Mouse (Mus musculus): ENCODE data around the gene Lrba.

Lrba gene

DNA sequence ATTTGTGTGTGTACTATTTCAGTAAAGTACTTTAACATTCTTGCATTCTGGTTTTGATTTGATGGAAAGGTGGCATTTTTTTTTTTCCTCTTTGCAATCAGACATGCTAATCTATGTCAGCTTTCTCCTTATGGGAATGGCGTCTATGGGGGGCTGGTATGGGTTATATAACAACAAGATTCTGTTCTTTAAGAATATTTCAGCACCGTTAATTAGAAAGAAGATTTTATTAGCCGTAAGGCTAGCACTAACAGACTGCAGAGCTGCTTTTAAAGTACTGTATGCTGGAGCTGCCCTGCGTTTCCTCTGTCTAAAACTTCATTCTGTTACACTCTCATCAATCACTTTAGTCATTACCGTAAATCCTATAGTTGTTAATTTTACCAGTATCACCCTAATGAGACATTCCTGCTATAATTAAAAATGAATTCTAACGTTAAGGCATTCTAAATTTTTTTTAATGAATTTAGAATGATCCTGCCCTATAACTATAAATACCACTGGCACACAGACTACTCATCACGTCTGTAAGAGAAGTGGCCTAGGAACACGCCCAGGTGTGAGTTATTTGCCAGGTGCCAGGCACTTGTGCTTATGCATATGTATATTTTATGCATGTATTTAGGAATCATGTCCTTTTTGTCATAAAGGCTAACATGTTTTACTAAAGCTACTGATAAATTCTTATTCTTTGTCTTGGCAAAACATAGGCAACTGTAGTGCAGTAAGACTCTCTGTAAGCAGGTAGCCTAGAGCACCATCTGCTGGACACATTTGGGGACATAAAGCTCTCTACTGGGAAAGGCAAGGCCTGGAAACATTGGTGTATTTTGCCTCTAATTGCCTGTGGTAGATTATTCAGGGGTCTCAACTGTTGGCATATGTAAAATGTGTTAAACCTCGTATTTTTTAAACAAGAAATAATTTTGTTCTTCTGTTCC is 536.9 kb downstream of the Lrba start:
- DNase-seq, result peak; percentile 72

- DNase-seq, result no peak
Observed at GRCm38 (mm10) chr3:86762036-86762415, 537.5 kb downstream of the Lrba start.

- DNase-seq, result no peak
Observed at GRCm38 (mm10) chr3:86762456-86762855, 538.0 kb downstream of the Lrba start.

DNA sequence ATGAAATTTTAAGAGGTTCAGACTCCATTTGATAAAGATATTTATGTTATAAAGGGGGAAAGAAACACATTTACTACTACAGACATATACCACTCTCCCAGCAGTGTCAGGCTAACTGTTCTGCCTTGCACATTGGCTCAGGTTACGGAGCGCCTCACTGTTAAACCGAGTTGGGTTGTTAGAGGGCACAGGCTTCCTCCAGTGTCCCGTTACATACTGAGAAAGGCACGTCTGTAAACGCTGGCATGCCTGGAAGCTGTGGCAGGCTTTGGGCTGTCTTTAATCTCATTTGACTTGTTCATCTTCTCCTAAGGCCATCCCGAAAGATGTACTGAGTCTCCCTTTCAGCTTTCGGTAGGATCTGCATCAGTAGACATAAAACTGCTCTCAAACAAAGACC is 544.1 kb downstream of the Lrba start:
- no peak for DNase-seq

DNA sequence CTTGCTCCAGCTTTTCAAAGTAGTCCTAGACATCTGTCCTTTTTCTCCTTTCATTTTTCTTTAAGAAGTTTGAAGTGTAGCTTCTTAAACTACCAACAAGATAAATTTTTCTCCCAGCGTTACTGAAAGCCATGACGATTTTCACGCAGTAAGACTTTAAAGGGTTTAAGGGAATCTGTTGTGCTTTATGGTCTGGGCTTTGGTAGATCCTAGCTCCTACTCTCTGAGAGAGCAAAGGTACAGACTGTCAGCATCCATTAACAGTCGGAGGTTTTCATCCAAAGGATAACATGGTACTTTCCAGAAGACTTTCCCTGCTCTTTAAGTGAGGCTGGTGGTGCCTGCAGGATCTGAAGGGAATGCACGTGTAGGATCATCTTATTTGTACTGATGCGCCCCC is 544.5 kb downstream of the Lrba start:
- DNase-seq, result no peak

GRCm38 (mm10) chr3:86774566-86775443 is 550.3 kb downstream of the Lrba start:
- no peak for DNase-seq

- DNase-seq, result no peak
Observed at GRCm38 (mm10) chr3:86775444-86775828, 551.0 kb downstream of the Lrba start.

GRCm38 (mm10) chr3:86779704-86780103 is 555.2 kb downstream of the Lrba start:
- DNase-seq, result peak; percentile 21

GRCm38 (mm10) chr3:86784051-86784450 is 559.6 kb downstream of the Lrba start:
- DNase-seq, result no peak

DNA sequence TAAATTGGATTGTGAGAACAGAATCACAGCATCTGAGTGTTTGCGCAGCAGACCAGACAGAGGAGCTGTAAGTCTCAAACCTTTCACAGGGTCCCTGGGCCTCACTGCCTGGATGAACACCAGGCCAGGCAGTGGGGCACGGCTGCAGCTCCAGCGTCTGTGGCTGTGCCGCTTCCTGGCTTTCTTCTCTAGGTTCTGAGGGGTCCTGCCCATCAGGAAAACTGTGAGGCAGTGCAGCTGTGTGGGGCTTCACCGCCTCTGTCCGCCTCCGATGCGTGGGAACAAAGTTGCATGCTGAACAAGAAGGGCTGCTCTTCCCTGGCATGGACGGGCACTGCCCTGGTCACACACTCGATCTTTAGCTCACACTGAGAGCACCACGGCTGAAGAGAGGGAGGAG is 560.5 kb downstream of the Lrba start:
- no peak for DNase-seq

- DNase-seq, result no peak
Observed at GRCm38 (mm10) chr3:86786280-86786679, 561.8 kb downstream of the Lrba start.

GRCm38 (mm10) chr3:86786845-86787351 is 562.4 kb downstream of the Lrba start:
- DNase-seq, result no peak

DNA sequence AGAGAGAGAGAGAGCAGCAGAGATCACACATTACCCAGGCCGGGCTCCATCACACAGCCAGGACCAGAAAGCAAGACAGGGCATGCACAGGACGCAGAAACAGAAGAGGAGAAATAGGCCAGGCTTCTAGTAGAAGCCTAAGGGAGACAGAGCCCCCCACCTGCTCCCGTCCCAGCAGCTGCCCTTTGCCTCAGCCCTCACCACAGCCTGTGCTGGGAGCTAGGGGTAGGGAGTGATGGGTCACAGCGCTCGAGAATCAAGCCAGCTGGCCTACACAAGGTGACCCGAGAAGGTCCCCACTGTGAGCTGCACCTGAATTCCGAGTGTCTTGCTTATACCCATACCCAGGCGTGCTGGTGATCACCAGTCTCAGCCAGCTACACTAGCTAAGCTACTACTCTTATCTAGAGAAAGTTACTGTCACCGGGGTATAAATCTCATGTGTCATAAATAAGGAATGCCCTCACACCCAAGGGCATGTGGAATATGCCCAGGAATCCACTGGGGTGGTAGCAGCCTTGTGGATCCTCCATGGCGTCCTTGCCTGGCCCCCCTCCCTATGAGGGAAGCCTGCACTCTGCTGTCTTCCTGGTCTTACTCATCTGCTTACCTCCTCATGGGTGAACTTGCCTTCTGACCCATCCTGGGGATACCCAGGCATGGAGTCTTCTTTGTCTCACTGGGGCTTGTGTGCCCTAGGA is 563.1 kb downstream of the Lrba start:
- no peak for DNase-seq

GRCm38 (mm10) chr3:86788711-86789110 is 564.2 kb downstream of the Lrba start:
- peak; percentile 67 for DNase-seq

DNA sequence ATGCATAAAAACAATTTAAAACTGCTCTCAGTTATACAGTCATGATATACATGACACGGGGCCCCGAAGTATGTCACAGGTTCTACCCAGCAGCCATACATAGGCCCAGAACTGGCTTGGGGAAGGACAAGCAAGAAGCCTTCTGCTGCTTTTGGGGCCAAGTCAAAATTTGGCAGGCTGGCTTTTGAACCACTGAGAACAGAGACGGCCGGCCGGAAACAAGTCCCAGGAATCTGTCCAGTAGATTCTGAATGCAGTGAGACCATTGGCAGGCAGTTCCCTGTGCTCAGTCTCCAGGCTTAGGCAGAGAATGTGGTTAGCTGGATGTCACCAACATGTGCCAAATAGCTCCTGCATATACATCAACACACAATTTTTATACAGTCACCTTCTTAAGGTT is 565.3 kb downstream of the Lrba start:
- DNase-seq, result no peak

GRCm38 (mm10) chr3:86793264-86793663 is 568.8 kb downstream of the Lrba start:
- DNase-seq, result no peak

- DNase-seq, result no peak
Observed at GRCm38 (mm10) chr3:86793720-86794191, 569.3 kb downstream of the Lrba start.

DNA sequence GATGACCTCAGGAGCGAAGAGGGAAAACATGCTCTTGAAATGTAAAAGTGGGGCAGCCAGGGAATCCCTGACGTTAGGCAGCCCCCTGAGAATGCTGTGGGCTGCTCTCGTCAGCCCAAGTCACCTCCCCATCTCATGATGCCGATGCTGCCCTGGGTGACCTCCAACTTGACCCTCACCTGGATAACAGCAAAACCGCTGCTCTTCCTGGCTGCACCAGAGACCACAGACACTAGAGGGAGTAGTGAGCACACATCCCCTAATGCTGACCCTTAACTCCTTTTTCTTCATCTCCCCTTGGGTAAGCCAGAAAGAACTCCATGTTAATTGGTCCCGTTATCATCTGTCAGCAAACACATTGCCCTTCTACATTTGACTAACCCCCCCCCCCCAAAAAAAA is 572.2 kb downstream of the Lrba start:
- DNase-seq, result peak; percentile 25

DNA sequence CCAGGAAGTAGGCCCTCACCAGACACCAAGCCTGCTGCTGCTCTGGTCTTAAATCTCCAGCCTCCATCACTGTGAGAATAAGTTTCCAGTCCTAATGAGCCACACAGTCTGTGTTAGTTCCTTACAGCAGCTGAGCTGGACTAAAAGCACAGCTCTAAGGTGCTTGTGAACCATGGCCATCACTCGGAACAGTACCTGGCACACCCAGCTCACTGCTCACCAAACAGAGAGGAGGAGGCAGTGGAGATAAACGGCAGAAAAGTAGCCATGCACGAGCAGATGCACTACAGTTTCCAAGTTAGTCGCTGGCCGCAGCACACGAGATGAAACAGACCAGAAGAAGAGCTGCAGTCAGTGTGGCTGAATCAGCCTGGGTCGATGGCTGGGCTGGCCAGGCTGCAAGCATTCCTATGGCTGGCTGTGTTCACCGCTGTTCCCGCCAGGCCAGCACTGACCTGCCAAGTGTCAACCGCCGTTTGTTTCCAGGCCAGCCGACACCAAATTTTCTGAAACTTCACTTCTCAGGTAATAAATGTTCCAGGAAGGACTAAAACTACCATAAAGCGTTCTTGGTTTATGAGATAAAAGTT is 573.5 kb downstream of the Lrba start:
- no peak for DNase-seq

DNA sequence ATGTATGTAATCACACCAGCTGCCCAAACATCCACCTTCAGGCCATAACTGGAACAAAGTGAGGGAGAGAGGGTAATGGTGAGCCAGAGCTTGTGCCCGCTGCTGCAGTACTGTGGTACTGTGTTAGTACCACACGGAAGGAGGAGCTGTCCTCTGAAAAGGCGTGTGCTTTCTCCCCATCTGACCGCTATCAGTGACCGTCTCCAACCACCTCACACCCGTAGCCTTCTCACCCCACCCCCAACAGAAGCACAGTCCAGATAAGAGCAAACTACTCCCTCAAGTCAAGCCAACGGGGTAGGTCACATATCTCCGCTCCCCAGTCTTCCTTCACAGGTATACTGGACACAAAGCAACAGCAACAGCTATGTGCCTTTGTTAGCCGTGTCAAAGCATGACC is 574.6 kb downstream of the Lrba start:
- DNase-seq, result no peak

GRCm38 (mm10) chr3:86800841-86801240 is 576.4 kb downstream of the Lrba start:
- DNase-seq, result no peak

DNA sequence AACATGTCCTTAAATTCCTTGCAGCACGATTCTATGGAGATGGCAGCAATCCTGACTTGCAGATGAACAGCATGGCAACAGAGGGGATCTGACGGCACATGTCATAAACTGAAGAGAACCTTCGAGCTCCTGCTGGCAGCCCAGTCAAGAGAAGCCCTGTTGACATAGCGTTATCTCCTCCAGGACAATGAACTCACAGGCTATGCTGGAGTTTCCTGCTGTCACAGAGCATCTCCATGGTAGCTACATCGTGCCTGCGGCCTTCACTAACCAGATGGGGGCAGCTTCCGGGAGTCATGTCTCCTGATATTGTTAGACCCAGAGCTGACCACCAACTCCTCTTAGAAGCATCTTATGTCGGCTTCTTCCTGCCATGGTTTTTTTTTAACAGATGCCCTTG is 578.3 kb downstream of the Lrba start:
- no peak for DNase-seq
